Mouse (Mus musculus) olfactory bulb, adult 2 months (tissue): Measurements from ENCODE around the gene Med27.

ENCODE experiments used
- CTCF ChIP-seq: fragments of 200-500 bp; IDR thresholded peaks from 2 replicates; pipeline ENCODE4 v1.5.1; 2012; ENCODE audit warnings: low read depth, mild to moderate bottlenecking, low read length, moderate library complexity; ENCODE audit not compliant: insufficient read depth
- POLR2A ChIP-seq: fragments of 200-500 bp; IDR thresholded peaks from 2 replicates; pipeline ENCODE4 v1.6.1; 2012; ENCODE audit warnings: mild to moderate bottlenecking, low read depth, low read length, moderate library complexity; ENCODE audit not compliant: insufficient read depth

DNA sequence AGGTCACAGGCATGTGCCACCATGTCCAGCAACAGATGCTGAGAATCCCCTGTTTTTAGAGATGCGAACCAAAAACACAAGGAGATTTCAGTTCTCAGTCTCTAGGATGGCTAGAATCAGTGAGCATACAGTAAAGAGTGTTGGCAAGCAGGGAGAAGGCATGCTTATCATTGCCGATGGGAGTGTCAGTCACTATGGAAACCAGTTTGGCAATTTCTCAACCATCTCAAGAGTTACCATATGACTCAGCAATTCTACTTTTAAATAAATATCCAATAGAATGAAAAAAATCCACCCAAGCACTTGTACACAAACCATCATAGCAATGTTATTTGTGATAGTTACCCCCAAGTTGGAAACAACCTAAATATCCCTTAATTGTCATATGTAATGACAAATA lies 22.2 kb upstream of the Med27 start:
- TF ChIP-seq POLR2A (no peak), CTCF (no peak)
